Mouse (Mus musculus) stomach, postnatal 0 days (tissue): ENCODE measurements around the gene Duxbl2. TPM values are rescaled to one million over a fixed set of nuclear protein-coding genes. Genes with fewer than 3 reads are reported as not detected.
A peak's percentile ranks its signal among the peaks of the same experiment; 100 is the strongest.
"Not testable (repeated sequence)": the region's sequence is repeated elsewhere in the genome, so short reads cannot be mapped to it uniquely, and the experiment has no call there.

Experiments used
- ATAC-seq: fragments of 200-750 bp; cut with Nextera tagmentation; 2 replicates; pipeline ENCODE4 v1.8.0; 2017; ENCODE audit not compliant: low FRiP score, low TSS enrichment
- DNase-seq: peaks from one replicate; pipeline ENCODE4 v3.0.0-alpha.2; 2016; ENCODE audit warnings: low spot score
- H3K27ac ChIP-seq: fragments of 300-500 bp; sonication (generic); replicated peaks from 2 replicates; pipeline ENCODE4 v1.5.1; 2014; ENCODE audit warnings: mild to moderate bottlenecking, control low read depth
- H3K27me3 ChIP-seq: fragments of 300-500 bp; sonication (generic); 2 replicates; pipeline ENCODE4 v1.6.1; 2014; ENCODE audit warnings: low read length; ENCODE audit not compliant: control insufficient read depth, insufficient read depth
- H3K36me3 ChIP-seq: fragments of 300-500 bp; sonication (generic); 2 replicates; pipeline ENCODE4 v1.6.1; 2014; ENCODE audit warnings: low read length, mixed read lengths; ENCODE audit not compliant: control insufficient read depth, insufficient read depth
- H3K4me1 ChIP-seq: fragments of 300-500 bp; sonication (generic); replicated peaks from 2 replicates; pipeline ENCODE4 v1.6.1; 2014; ENCODE audit warnings: antibody characterized with exemption; ENCODE audit not compliant: control insufficient read depth, insufficient read depth
- H3K4me2 ChIP-seq: fragments of 300-500 bp; sonication (generic); replicated peaks from 2 replicates; pipeline ENCODE4 v1.6.1; 2014; ENCODE audit warnings: low read depth, mild to moderate bottlenecking, control low read depth, moderate library complexity
- H3K4me3 ChIP-seq: fragments of 300-500 bp; sonication (generic); 2 replicates; pipeline ENCODE4 v1.5.1; 2014; ENCODE audit warnings: low read depth, low read length, control low read depth
- H3K9ac ChIP-seq: fragments of 300-500 bp; sonication (generic); 2 replicates; pipeline ENCODE4 v1.6.1; 2014; ENCODE audit warnings: mild to moderate bottlenecking, low read length, control low read depth, mixed read lengths
- H3K9me3 ChIP-seq: fragments of 300-500 bp; sonication (generic); 2 replicates; pipeline ENCODE4 v1.6.1; 2016; ENCODE audit warnings: low read length; ENCODE audit not compliant: control insufficient read depth
- WGBS: fragments of 180-500 bp; shearing (Covaris S2); extraction: QIAGEN DNeasy Blood & Tissue Kit; methylation state at CpG from one replicate; pipeline ENCODE4 v1.1.7; 2014; 5-methylcytosine and 5-hydroxymethylcytosine counted together
- polyA plus RNA-seq: library from polyadenylated mRNA; unstranded; fragments of >200 nt; fragmentation: Nextera tagmentation; extraction: Ambion mirVana; gene quantifications from 2 replicates; pipeline ENCODE4 v1.2.1, GENCODE M21; 2015

Gene Duxbl2
- 0.67 TPM in 1 of 2 replicates, not detected in the other for polyA plus RNA-seq

GRCm38 (mm10) chr14:26118150-26118549 lies at the start of gene Duxbl2:
Duxbl2 (plus strand) TSS chr14:26118349.
- H3K4me1 ChIP-seq, H3K27ac ChIP-seq, H3K27me3 ChIP-seq, H3K9ac ChIP-seq, DNase-seq, H3K4me3 ChIP-seq, H3K36me3 ChIP-seq, H3K9me3 ChIP-seq, H3K4me2 ChIP-seq: not testable (repeated sequence)
- peak; percentile 47 for ATAC-seq
- no CpG with 5 or more reads among the region's 7 CpGs for WGBS

GRCm38 (mm10) chr14:26076620-26077390 lies 41.3 kb upstream of the Duxbl2 start:
- peak; percentile 57; the same call in 1 of the 2 replicates for ATAC-seq

GRCm38 (mm10) chr14:26081216-26081615 lies 36.9 kb upstream of the Duxbl2 start, which contains the start of gene Cphx2:
Cphx2 (plus strand) TSS chr14:26081516.
- H3K4me1 ChIP-seq, H3K4me2 ChIP-seq, ATAC-seq, H3K27me3 ChIP-seq, H3K36me3 ChIP-seq, H3K9me3 ChIP-seq, H3K9ac ChIP-seq, H3K27ac ChIP-seq, DNase-seq, H3K4me3 ChIP-seq: not testable (repeated sequence)
- WGBS, result no CpG with 5 or more reads among the region's 6 CpGs

More at GRCm38 (mm10) chr14:26076620-26077390, 41.3 kb upstream of the Duxbl2 start:
- no CpG with 5 or more reads among the region's 5 CpGs for WGBS
- H3K27ac ChIP-seq, H3K4me3 ChIP-seq, H3K9me3 ChIP-seq, H3K4me2 ChIP-seq, H3K27me3 ChIP-seq, H3K9ac ChIP-seq, H3K4me1 ChIP-seq, DNase-seq, H3K36me3 ChIP-seq: not testable (repeated sequence)

- not testable (repeated sequence) for H3K4me1 ChIP-seq, H3K4me2 ChIP-seq, H3K9ac ChIP-seq, H3K4me3 ChIP-seq, DNase-seq, H3K27ac ChIP-seq, ATAC-seq, H3K27me3 ChIP-seq, H3K36me3 ChIP-seq, H3K9me3 ChIP-seq
- WGBS, result no CpG with 5 or more reads among the region's 1 CpGs
These were observed 36.2 kb upstream of the Duxbl2 start, which contains the start of gene Cphx3 for GRCm38 (mm10) chr14:26081997-26082396. Cphx3 (plus strand) TSS chr14:26082297.

GRCm38 (mm10) chr14:26097622-26098021 lies 20.5 kb upstream of the Duxbl2 start:
- no CpG with 5 or more reads among the region's 3 CpGs for WGBS
- ATAC-seq, H3K4me3 ChIP-seq: not testable (repeated sequence)

GRCm38 (mm10) chr14:26118550-26119000 lies 426 bp downstream of the Duxbl2 start:
- not testable (repeated sequence) for H3K4me3 ChIP-seq, H3K4me1 ChIP-seq, H3K4me2 ChIP-seq, H3K9ac ChIP-seq, H3K27ac ChIP-seq, H3K9me3 ChIP-seq, DNase-seq, H3K36me3 ChIP-seq, H3K27me3 ChIP-seq
- ATAC-seq, result peak; percentile 79
- no CpG with 5 or more reads among the region's 18 CpGs for WGBS

More at GRCm38 (mm10) chr14:26097622-26098021, 20.5 kb upstream of the Duxbl2 start:
- not testable (repeated sequence) for H3K9ac ChIP-seq, H3K4me1 ChIP-seq, DNase-seq, H3K36me3 ChIP-seq, H3K4me2 ChIP-seq, H3K9me3 ChIP-seq, H3K27ac ChIP-seq, H3K27me3 ChIP-seq

GRCm38 (mm10) chr14:26119095-26119494 lies 946 bp downstream of the Duxbl2 start:
- not testable (repeated sequence) for H3K27me3 ChIP-seq, H3K4me3 ChIP-seq, H3K36me3 ChIP-seq, H3K9ac ChIP-seq, H3K27ac ChIP-seq, ATAC-seq, H3K4me2 ChIP-seq, H3K4me1 ChIP-seq, H3K9me3 ChIP-seq, DNase-seq
- WGBS, result no CpG with 5 or more reads among the region's 7 CpGs

- not testable (repeated sequence) for H3K9me3 ChIP-seq, H3K27me3 ChIP-seq, DNase-seq, H3K4me3 ChIP-seq, H3K36me3 ChIP-seq, H3K9ac ChIP-seq, H3K27ac ChIP-seq, H3K4me1 ChIP-seq, H3K4me2 ChIP-seq
- peak; percentile 71; the same call in 1 of the 2 replicates for ATAC-seq
- no CpG with 5 or more reads among the region's 2 CpGs for WGBS
These were observed 28.9 kb downstream of the Duxbl2 start for GRCm38 (mm10) chr14:26147095-26147494.

GRCm38 (mm10) chr14:26156032-26156431 lies 37.9 kb downstream of the Duxbl2 start:
- not testable (repeated sequence) for DNase-seq, H3K27me3 ChIP-seq, H3K9me3 ChIP-seq, H3K4me1 ChIP-seq, H3K9ac ChIP-seq, H3K4me3 ChIP-seq, H3K4me2 ChIP-seq, H3K27ac ChIP-seq, H3K36me3 ChIP-seq
- no CpG with 5 or more reads among the region's 7 CpGs for WGBS
- peak; percentile 88 for ATAC-seq
